Mouse (Mus musculus): Measurements from ENCODE around the gene Prl7d1.
"Not testable (repeated sequence)": the region's sequence is repeated elsewhere in the genome, so short reads cannot be mapped to it uniquely, and the experiment has no call there.

Gene Prl7d1

GRCm38 (mm10) chr13:27716636-27717035, at the start of gene Prl7d1:
Gene Prl7d1 (minus strand): TSS chr13:27716736.
- no peak for DNase-seq

- no peak for DNase-seq
These were observed 18.1 kb upstream of the Prl7d1 start for GRCm38 (mm10) chr13:27734512-27735186.

DNA sequence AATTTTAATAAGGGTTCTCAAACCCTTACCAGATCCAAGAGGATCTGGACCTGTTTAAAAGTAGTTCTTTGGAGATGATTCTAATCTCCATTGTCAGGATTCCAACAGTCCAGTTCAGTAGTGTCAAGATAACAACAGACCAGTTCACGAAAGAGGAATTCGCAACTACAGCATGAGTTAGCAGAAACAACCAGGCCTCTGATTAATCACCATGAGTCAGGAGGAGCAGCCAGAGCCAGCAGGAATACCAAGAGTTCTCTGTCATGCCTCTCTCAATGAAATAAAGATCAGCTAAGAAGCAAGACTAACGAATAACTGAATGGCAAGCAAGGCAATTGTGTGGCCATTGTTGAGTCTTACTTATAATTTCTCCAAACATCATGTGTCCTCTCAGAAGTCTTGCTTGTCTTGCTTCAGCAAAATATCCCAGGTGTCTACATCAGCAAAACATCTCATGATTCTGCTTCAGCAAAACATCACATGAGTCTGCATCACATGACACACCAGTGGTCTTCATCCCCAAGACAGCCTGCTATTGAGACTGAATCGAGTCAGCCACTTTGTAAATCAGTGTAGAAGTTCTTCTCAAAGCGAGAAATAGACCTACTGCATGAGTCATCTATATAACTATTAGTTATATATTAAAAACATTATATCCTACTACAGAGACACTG, 13.9 kb upstream of the Prl7d1 start:
- not testable (repeated sequence) for DNase-seq

- not testable (repeated sequence) for DNase-seq
These were observed 8.5 kb upstream of the Prl7d1 start for GRCm38 (mm10) chr13:27725057-27725456.

DNA sequence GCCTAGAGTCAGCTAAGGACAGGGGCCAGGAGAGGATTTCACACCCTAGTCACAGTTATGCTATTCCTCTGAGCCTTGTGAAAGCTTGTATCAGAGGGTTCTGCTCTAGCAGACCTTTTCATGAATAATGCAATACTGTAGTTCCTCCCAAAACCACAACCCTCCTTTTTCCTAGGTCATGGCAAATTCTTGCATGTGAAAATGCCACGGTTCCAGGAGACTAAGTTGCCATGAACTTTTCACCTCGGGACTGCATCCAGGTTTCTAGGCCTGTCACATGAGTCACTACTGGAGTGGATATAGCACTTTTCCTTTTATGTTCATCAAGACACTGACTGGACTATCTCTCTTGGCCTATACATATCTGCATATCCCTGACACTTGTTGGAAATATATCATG, 10.0 kb downstream of the Prl7d1 start:
- no peak for DNase-seq

DNA sequence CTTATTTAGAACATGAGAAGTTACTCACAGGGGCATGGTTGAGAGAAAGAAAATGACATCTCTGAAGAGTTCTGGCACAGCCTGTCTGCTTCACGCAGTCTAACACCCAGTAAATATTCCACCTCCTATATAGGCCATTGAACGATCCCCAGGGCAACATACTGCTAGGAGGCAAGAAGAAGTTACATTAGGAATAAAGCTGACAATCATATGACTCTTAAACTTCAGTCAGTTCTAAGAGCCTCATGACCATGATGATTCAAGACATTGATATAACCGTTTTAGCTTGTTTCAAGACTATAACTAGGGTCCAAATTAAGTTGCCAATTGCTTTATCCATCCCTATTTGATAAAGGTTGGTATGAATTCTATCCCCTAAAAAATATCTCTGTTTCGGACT, 48.6 kb downstream of the Prl7d1 start, which contains the start of gene Prl7a2:
Prl7a2 (minus strand) TSS at position 101 of the 400 bp plus-strand sequence.
- DNase-seq: no peak

- DNase-seq: no peak
These were observed 55.8 kb downstream of the Prl7d1 start for GRCm38 (mm10) chr13:27660747-27661146.

All from right cerebral cortex, postnatal 14 days (tissue).